Mouse (Mus musculus): ENCODE measurements around the gene Vti1a.

The Vti1a gene

GRCm38 (mm10) chr19:55520236-55520635 lies 204.1 kb downstream of the Vti1a start:
- no peak for DNase-seq (ENCODE audit: low read depth in 1 of 2, low spot score in 2 of 2)

GRCm38 (mm10) chr19:55523340-55523739 lies 207.2 kb downstream of the Vti1a start:
- DNase-seq (ENCODE audit: low read depth in 1 of 2, low spot score in 2 of 2): no peak

- no peak for DNase-seq (ENCODE audit: low read depth in 1 of 2, low spot score in 2 of 2)
Measured at GRCm38 (mm10) chr19:55524385-55524784, 208.3 kb downstream of the Vti1a start.

DNA sequence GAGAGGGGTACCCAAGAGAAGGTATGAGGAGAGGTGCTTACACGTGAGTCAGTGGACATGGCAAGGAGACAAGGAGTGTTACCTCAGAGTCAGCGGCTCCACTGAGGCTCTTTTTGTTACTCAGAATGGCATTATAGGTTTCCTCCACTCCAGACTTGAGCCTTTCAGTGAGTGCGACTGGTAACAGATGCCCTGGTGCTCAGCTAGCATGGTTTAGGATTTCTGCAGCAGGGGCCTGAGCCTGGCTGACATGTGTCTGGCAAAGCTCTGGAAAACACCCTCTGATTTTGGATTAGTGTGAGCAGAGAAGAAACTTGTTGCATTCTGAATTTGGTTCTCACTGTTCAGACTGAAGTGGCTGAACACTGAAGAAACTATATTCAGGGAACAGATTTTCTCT lies 209.0 kb downstream of the Vti1a start:
- no peak for DNase-seq (ENCODE audit: low read depth in 1 of 2, low spot score in 2 of 2)

DNA sequence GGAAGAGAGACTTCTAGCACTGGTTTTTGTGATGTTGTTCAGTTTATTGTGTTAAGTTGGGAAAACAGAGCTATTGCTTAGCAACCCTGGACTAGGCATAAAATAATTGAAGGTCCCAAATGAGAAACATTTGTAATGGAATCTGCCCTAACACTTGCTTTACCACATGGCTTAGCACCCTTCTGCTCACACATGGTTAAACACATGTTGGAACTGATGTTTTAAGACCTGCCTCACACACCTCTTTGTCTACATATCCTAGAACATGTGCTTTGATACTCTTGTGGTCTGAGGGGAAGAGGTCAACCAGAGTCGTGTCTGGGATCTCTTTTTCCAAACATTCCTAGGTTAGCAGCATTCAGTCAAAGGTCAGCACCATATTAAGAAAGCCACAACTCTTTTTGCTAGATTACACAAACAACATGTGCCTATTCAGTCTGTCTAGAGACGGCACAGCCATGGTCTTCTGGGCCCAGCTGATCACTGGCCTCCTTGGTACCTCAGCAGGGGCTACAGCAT lies 210.7 kb downstream of the Vti1a start:
- no peak for DNase-seq (ENCODE audit: low read depth in 1 of 2, low spot score in 2 of 2)

GRCm38 (mm10) chr19:55530041-55530440 lies 213.9 kb downstream of the Vti1a start:
- no peak for DNase-seq (ENCODE audit: low read depth in 1 of 2, low spot score in 2 of 2)

DNA sequence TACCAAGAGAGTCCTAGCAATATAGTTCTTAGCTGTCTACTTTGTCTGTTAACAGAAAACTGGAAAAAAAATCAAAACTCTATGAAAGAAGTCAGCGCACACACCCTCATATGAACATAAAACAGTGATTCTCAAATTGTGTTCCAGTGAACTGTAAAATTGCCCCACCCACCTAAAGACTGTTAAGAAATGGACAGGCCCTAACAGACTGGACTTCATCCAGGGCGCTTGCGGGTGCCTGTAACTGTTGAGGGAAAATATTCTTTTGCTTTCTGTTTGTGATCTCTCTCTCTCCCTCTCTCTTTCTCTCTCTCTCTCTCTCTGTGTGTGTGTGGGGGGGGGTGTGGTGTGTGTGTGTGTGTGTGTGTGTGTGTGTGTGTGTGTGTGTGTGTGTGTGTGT lies 216.6 kb downstream of the Vti1a start:
- DNase-seq (ENCODE audit: low read depth in 1 of 2, low spot score in 2 of 2): no peak

DNA sequence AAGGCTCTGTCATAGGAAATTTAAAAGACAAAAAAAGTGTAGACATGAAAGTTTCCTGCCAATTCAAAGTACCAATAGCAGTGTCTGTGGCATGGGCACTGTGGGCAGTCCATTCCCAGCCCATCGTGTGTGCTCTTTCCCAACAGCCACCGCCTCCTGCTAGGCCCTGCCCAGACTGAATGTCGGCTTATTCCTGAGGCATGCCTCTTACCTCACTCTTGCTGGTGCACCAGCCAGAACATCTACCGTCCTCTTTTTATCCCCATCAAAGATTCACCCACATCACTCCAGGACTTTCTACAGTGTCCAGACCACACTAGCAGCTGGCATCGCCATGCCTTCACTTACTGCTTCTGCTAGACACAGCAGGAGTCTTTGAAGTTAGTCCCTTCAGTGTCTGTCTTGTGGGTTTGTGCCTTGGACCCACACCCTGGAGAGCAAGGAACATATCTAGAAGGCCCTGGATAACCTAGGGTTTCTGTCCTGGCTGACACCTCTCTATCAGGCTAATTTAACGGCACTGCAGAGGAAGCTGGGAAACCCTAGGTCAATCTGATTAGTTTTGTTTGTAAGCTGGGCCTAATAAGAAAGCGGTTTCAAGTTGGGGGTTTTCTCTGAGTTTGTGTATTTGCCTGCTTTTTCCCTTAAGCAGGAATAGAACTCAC lies 220.3 kb downstream of the Vti1a start:
- no peak for DNase-seq (ENCODE audit: low read depth in 1 of 2, low spot score in 2 of 2)

DNA sequence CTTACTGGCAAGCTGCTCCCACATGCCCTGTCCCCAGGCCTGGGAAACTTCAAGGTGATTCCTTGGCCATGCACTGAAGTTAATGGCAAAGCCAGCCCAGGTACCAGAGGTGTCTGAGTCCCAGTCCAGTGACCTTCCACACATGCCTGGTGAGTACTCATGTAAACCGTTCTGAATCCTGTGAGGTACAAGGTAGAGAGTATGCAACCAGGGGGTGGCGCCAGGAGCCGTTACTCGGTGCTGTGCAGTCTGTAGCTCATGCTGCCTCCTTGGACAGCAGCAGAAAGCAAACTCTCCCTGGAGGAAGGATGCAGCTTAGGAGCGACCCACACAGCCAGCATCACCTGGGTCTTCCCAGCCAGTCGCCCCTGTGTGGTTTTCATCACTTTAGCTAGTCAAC lies 221.6 kb downstream of the Vti1a start:
- DNase-seq (ENCODE audit: low read depth in 1 of 2, low spot score in 2 of 2): no peak

GRCm38 (mm10) chr19:55541641-55542040 lies 225.5 kb downstream of the Vti1a start:
- no peak for DNase-seq (ENCODE audit: low read depth in 1 of 2, low spot score in 2 of 2)

- DNase-seq (ENCODE audit: low read depth in 1 of 2, low spot score in 2 of 2): no peak
Measured at GRCm38 (mm10) chr19:55542461-55542860, 226.4 kb downstream of the Vti1a start.

DNA sequence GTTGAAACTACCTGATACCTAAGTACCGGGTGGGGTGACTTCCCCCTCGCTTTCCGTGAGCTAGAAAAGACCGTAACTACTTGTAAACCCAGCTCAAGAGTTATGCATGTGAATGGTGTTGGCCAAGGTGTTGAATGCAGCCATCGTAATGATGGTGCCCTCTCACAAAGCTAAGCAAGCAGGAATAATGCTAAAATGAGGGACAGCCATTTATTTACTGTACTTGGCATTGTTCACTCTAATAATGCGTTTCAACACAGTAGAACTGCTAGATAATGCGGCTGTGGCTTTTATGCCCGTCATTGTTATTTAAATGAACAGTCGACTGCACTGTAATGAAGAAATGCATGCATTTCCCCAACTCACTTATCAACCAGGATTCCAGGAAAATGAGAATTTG lies 227.1 kb downstream of the Vti1a start:
- no peak for DNase-seq (ENCODE audit: low read depth in 1 of 2, low spot score in 2 of 2)

- DNase-seq (ENCODE audit: low read depth in 1 of 2, low spot score in 2 of 2): peak in 1 of 2 experiments; percentile 13
Measured at GRCm38 (mm10) chr19:55544498-55544897, 228.4 kb downstream of the Vti1a start.

- peak in 1 of 2 experiments; percentile 53 for DNase-seq (ENCODE audit: low read depth in 1 of 2, low spot score in 2 of 2)
Measured at GRCm38 (mm10) chr19:55545529-55545928, 229.4 kb downstream of the Vti1a start.

GRCm38 (mm10) chr19:55546009-55546528 lies 230.0 kb downstream of the Vti1a start:
- DNase-seq (ENCODE audit: low read depth in 1 of 2, low spot score in 2 of 2): no peak

GRCm38 (mm10) chr19:55548206-55548605 lies 232.1 kb downstream of the Vti1a start:
- DNase-seq (ENCODE audit: low read depth in 1 of 2, low spot score in 2 of 2): no peak

- peak in 1 of 2 experiments; percentile 15 for DNase-seq (ENCODE audit: low read depth in 1 of 2, low spot score in 2 of 2)
Measured at GRCm38 (mm10) chr19:55548656-55549055, 232.6 kb downstream of the Vti1a start.

GRCm38 (mm10) chr19:55550176-55550575 lies 234.1 kb downstream of the Vti1a start:
- no peak for DNase-seq (ENCODE audit: low read depth in 1 of 2, low spot score in 2 of 2)

DNA sequence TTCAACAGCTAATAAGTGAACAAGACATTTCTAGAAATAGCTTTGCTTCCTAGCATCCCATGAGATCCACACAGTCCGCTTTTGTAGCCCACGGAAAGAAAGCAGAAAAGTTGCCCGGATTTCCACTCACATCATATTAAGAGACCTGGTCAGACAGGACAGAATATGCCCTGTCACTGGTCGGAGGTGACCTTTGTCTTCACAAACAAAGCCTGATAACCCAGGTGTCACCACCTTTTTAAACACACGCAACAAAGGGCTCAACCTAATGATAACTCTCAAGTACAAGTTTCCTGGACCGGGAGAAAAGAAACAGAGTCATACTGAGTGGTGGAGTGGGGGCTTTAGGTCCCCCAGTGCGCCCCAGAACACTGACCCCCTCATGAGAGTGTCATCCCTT lies 236.2 kb downstream of the Vti1a start:
- no peak for DNase-seq (ENCODE audit: low read depth in 1 of 2, low spot score in 2 of 2)

DNA sequence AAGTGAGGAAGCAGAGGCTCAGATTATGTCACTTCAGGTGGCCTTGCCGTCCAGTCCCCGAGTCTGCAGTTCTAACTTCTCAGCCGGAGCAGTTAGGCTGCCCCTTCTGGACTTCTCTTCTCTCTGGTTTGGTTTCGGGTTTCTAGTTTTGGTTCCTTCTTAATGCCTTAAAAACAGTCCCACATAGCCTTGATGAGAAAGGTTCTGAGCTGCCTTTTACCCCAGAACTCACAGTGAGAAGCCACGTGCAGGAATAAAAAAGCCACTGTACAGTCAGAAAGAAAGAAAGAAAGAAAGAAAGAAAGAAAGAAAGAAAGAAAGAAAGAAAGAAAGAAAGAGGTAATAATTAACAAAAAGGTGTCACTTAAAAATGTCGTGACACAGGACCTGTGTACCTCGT lies 236.8 kb downstream of the Vti1a start:
- no peak for DNase-seq (ENCODE audit: low read depth in 1 of 2, low spot score in 2 of 2)

DNA sequence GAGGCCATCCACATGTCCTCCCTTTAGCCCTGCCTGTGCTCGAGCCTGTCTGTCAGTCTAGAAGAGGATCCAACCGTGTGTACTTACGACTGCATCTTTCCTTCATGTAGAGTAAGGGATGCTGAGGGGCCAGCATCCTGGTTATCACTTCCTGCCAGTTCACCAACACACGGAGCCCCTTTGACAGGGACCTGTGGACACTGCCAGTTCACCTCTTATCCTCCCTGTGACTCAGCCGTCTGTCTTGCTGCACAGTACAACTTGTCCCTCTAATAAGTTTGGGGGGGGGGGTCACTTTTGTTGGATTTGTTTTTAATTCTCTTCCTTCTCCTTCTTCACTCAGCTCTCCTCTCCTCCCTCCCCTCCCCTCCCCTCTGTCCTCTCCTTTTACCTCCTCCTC lies 238.2 kb downstream of the Vti1a start:
- no peak for DNase-seq (ENCODE audit: low read depth in 1 of 2, low spot score in 2 of 2)

GRCm38 (mm10) chr19:55554703-55555102 lies 238.6 kb downstream of the Vti1a start:
- DNase-seq (ENCODE audit: low read depth in 1 of 2, low spot score in 2 of 2): no peak

All from monocyte, adult 2 months (primary cell).